Mouse (Mus musculus) midbrain, embryonic 12.5 days (tissue): ENCODE results near the gene Olfr5. TPM values are rescaled to one million over a fixed set of nuclear protein-coding genes. Genes with fewer than 3 reads are reported as not detected.
"Not testable (repeated sequence)": the region's sequence is repeated elsewhere in the genome, so short reads cannot be mapped to it uniquely, and the experiment has no call there.

ENCODE experiments used
- ATAC-seq: fragments of 200-750 bp; cut with Nextera tagmentation; 2 replicates; pipeline ENCODE4 v1.8.0; 2017; ENCODE audit warnings: low read depth, moderate TSS enrichment, moderate library complexity; ENCODE audit not compliant: low FRiP score
- H3K27ac ChIP-seq: fragments of 300-500 bp; sonication (generic); replicated peaks from 2 replicates; pipeline ENCODE4 v1.5.1; 2016; ENCODE audit warnings: mild to moderate bottlenecking
- H3K27me3 ChIP-seq: fragments of 300-500 bp; sonication (generic); 2 replicates; pipeline ENCODE4 v1.6.1; 2016; ENCODE audit warnings: mild to moderate bottlenecking
- H3K36me3 ChIP-seq: fragments of 300-500 bp; sonication (generic); 2 replicates; pipeline ENCODE4 v1.6.1; 2016
- H3K4me1 ChIP-seq: fragments of 300-500 bp; sonication (generic); 2 replicates; pipeline ENCODE4 v1.6.1; 2016
- H3K4me2 ChIP-seq: fragments of 300-500 bp; sonication (generic); replicated peaks from 2 replicates; pipeline ENCODE4 v1.6.1; 2016; ENCODE audit warnings: mild to moderate bottlenecking, moderate library complexity
- H3K4me3 ChIP-seq: fragments of 300-500 bp; sonication (generic); 2 replicates; pipeline ENCODE4 v1.5.1; 2016; ENCODE audit warnings: mild to moderate bottlenecking
- H3K9ac ChIP-seq: fragments of 300-500 bp; sonication (generic); replicated peaks from 2 replicates; pipeline ENCODE4 v1.6.1; 2016; ENCODE audit warnings: mild to moderate bottlenecking, moderate library complexity
- H3K9me3 ChIP-seq: fragments of 300-500 bp; sonication (generic); 2 replicates; pipeline ENCODE4 v1.6.1; 2016; ENCODE audit warnings: mild to moderate bottlenecking
- WGBS: fragments of 180-500 bp; shearing (Covaris S2); methylation state at CpG from one replicate; pipeline ENCODE4 v1.1.7; 2016; 5-methylcytosine and 5-hydroxymethylcytosine counted together
- polyA plus RNA-seq: library from polyadenylated mRNA; unstranded; fragments of >200 nt; fragmentation: Nextera tagmentation; extraction: Ambion mirVana; gene quantifications from 2 replicates; pipeline ENCODE4 v1.2.1, GENCODE M21; 2016

The Olfr5 gene
- polyA plus RNA-seq, result not detected in 2 replicates

GRCm38 (mm10) chr7:6486841-6487240 lies at the start of gene Olfr5:
TSS of gene Olfr5 (minus strand) at chr7:6486941.
- H3K36me3 ChIP-seq, result no peaks in the 10 kb centered on the region
- H3K9ac ChIP-seq, result no peak within 1 kb of the TSS
- no peak for ATAC-seq
- no peak within 1 kb of the TSS for H3K4me3 ChIP-seq
- no peaks in the 10 kb centered on the region for H3K4me1 ChIP-seq
- WGBS, result 40% methylated on average over 2 of the region's 2 CpGs
- H3K9me3 ChIP-seq, result peaks cover 7% of the 10 kb centered on the region; the same call in 1 of the 2 replicates
- no peak within 1 kb of the TSS for H3K4me2 ChIP-seq
- H3K27me3 ChIP-seq, result no peaks in the 10 kb centered on the region
- H3K27ac ChIP-seq, result no peak within 1 kb of the TSS

GRCm38 (mm10) chr7:6526141-6526540 lies 39.4 kb upstream of the Olfr5 start:
- ATAC-seq, result no peak
- H3K4me3 ChIP-seq, result no peak overlapping the region
- H3K9me3 ChIP-seq, result peaks cover 14% of the 10 kb centered on the region; the same call in 1 of the 2 replicates
- H3K4me2 ChIP-seq, result no peak overlapping the region
- H3K36me3 ChIP-seq, result no peaks in the 10 kb centered on the region
- no peaks in the 10 kb centered on the region for H3K27me3 ChIP-seq
- H3K27ac ChIP-seq, result no peak overlapping the region
- WGBS, result 66% methylated on average over 5 of the region's 5 CpGs
- no peak overlapping the region for H3K9ac ChIP-seq
- H3K4me1 ChIP-seq, result no peaks in the 10 kb centered on the region

GRCm38 (mm10) chr7:6525001-6525400 lies 38.3 kb upstream of the Olfr5 start:
- Histone ChIP-seq H3K4me3 (no peak overlapping the region), H3K9ac (no peak overlapping the region), H3K36me3 (no peaks in the 10 kb centered on the region), H3K4me2 (no peak overlapping the region), H3K9me3 (peaks cover 18% of the 10 kb centered on the region; the same call in 1 of the 2 replicates), H3K4me1 (no peaks in the 10 kb centered on the region), H3K27ac (no peak overlapping the region), H3K27me3 (no peaks in the 10 kb centered on the region)
- WGBS, result 63% methylated on average over 3 of the region's 3 CpGs
- ATAC-seq, result no peak

- H3K36me3 ChIP-seq, result no peaks in the 10 kb centered on the region
- ATAC-seq, result no peak
- no peaks in the 10 kb centered on the region for H3K4me1 ChIP-seq
- peaks cover 18% of the 10 kb centered on the region for H3K9me3 ChIP-seq
- no peak within 1 kb of the TSS for H3K4me2 ChIP-seq
- no peak within 1 kb of the TSS for H3K9ac ChIP-seq
- no peaks in the 10 kb centered on the region for H3K27me3 ChIP-seq
- H3K27ac ChIP-seq, result no peak within 1 kb of the TSS
- 88% methylated on average over 5 of the region's 5 CpGs for WGBS
- H3K4me3 ChIP-seq, result no peak within 1 kb of the TSS
These were observed 36.1 kb upstream of the Olfr5 start, which contains the start of gene Olfr1349 for GRCm38 (mm10) chr7:6522850-6523249. TSS of gene Olfr1349 (minus strand) at chr7:6522950.

- H3K9ac ChIP-seq, result no peak overlapping the region
- 52% methylated on average over 1 of the region's 1 CpGs for WGBS
- H3K9me3 ChIP-seq, result peaks cover 13% of the 10 kb centered on the region; the same call in 1 of the 2 replicates
- H3K4me2 ChIP-seq, result no peak overlapping the region
- no peaks in the 10 kb centered on the region for H3K27me3 ChIP-seq
- ATAC-seq, result no peak
- H3K27ac ChIP-seq, result no peak overlapping the region
- H3K4me3 ChIP-seq, result no peak overlapping the region
- no peaks in the 10 kb centered on the region for H3K36me3 ChIP-seq
- no peaks in the 10 kb centered on the region for H3K4me1 ChIP-seq
These were observed 34.9 kb upstream of the Olfr5 start for GRCm38 (mm10) chr7:6521666-6522065.

- no peaks in the 10 kb centered on the region for H3K27me3 ChIP-seq
- no peaks in the 10 kb centered on the region for H3K36me3 ChIP-seq
- no peak within 1 kb of the TSS for H3K27ac ChIP-seq
- WGBS, result 88% methylated on average over 1 of the region's 1 CpGs
- ATAC-seq, result no peak
- H3K4me1 ChIP-seq, result no peaks in the 10 kb centered on the region
- no peak within 1 kb of the TSS for H3K9ac ChIP-seq
- no peak within 1 kb of the TSS for H3K4me2 ChIP-seq
- 0 out of 2 replicates have a peak, but pooled peaks cover 9% of the 10 kb centered on the region for H3K9me3 ChIP-seq
- H3K4me3 ChIP-seq, result no peak within 1 kb of the TSS
These were observed 21.9 kb upstream of the Olfr5 start, which contains the start of gene Olfr1348 for GRCm38 (mm10) chr7:6508648-6509047. TSS of gene Olfr1348 (minus strand) at chr7:6508748.

GRCm38 (mm10) chr7:6499655-6500054 lies 12.9 kb upstream of the Olfr5 start, which contains the start of gene Olfr1347:
TSS of gene Olfr1347 (minus strand) at chr7:6499755.
- Histone ChIP-seq H3K4me3 (no peak within 1 kb of the TSS), H3K9ac (no peak within 1 kb of the TSS), H3K27me3 (no peaks in the 10 kb centered on the region), H3K27ac (no peak within 1 kb of the TSS), H3K9me3 (peaks cover 10% of the 10 kb centered on the region; the same call in 1 of the 2 replicates), H3K4me1 (no peaks in the 10 kb centered on the region), H3K36me3 (no peaks in the 10 kb centered on the region), H3K4me2 (no peak within 1 kb of the TSS)
- ATAC-seq, result no peak
- 56% methylated on average over 1 of the region's 1 CpGs for WGBS

- not testable (repeated sequence) for H3K4me3 ChIP-seq, H3K4me2 ChIP-seq, H3K36me3 ChIP-seq, H3K27me3 ChIP-seq, H3K9ac ChIP-seq, H3K27ac ChIP-seq, H3K4me1 ChIP-seq, ATAC-seq
- peaks cover 15% of the 10 kb centered on the region for H3K9me3 ChIP-seq
- WGBS, result 81% methylated on average over 2 of the region's 2 CpGs
These were observed 9.1 kb downstream of the Olfr5 start for GRCm38 (mm10) chr7:6477633-6478032.

GRCm38 (mm10) chr7:6466951-6467350 lies 19.8 kb downstream of the Olfr5 start, which contains the start of gene Olfr1346:
TSS of gene Olfr1346 (plus strand) at chr7:6467101.
- Histone ChIP-seq H3K9ac (no peak within 1 kb of the TSS), H3K36me3 (no peaks in the 10 kb centered on the region), H3K4me3 (no peak within 1 kb of the TSS), H3K27me3 (no peaks in the 10 kb centered on the region), H3K4me1 (no peaks in the 10 kb centered on the region), H3K9me3 (no peaks in the 10 kb centered on the region), H3K4me2 (no peak within 1 kb of the TSS), H3K27ac (no peak within 1 kb of the TSS)
- ATAC-seq, result no peak

- no peaks in the 10 kb centered on the region for H3K4me1 ChIP-seq
- no peak overlapping the region for H3K9ac ChIP-seq
- WGBS, result 47% methylated on average over 3 of the region's 3 CpGs
- H3K9me3 ChIP-seq, result 0 out of 2 replicates have a peak, but pooled peaks cover 2% of the 10 kb centered on the region
- no peak overlapping the region for H3K4me3 ChIP-seq
- no peak for ATAC-seq
- H3K36me3 ChIP-seq, result no peaks in the 10 kb centered on the region
- H3K4me2 ChIP-seq, result no peak overlapping the region
- H3K27me3 ChIP-seq, result no peaks in the 10 kb centered on the region
- no peak overlapping the region for H3K27ac ChIP-seq
These were observed 30.3 kb downstream of the Olfr5 start for GRCm38 (mm10) chr7:6456399-6456798.

GRCm38 (mm10) chr7:6455868-6456267 lies 30.9 kb downstream of the Olfr5 start, which contains the start of gene Olfr1336:
TSS of gene Olfr1336 (plus strand) at chr7:6456168.
- H3K4me3 ChIP-seq, result no peak within 1 kb of the TSS
- no peak within 1 kb of the TSS for H3K9ac ChIP-seq
- no peaks in the 10 kb centered on the region for H3K27me3 ChIP-seq
- no peak for ATAC-seq
- no peaks in the 10 kb centered on the region for H3K4me1 ChIP-seq
- 0 out of 2 replicates have a peak, but pooled peaks cover 2% of the 10 kb centered on the region for H3K9me3 ChIP-seq
- no peaks in the 10 kb centered on the region for H3K36me3 ChIP-seq
- H3K4me2 ChIP-seq, result no peak within 1 kb of the TSS
- no peak within 1 kb of the TSS for H3K27ac ChIP-seq

- no peak overlapping the region for H3K9ac ChIP-seq
- H3K36me3 ChIP-seq, result no peaks in the 10 kb centered on the region
- no peak overlapping the region for H3K27ac ChIP-seq
- H3K4me1 ChIP-seq, result no peaks in the 10 kb centered on the region
- ATAC-seq, result no peak
- 84% methylated on average over 5 of the region's 5 CpGs for WGBS
- no peak overlapping the region for H3K4me3 ChIP-seq
- H3K27me3 ChIP-seq, result no peaks in the 10 kb centered on the region
- no peaks in the 10 kb centered on the region for H3K9me3 ChIP-seq
- H3K4me2 ChIP-seq, result no peak overlapping the region
These were observed 39.0 kb downstream of the Olfr5 start for GRCm38 (mm10) chr7:6447771-6448170.

GRCm38 (mm10) chr7:6441173-6441572 lies 45.6 kb downstream of the Olfr5 start:
- H3K4me3 ChIP-seq, result no peak overlapping the region
- H3K27me3 ChIP-seq, result no peaks in the 10 kb centered on the region
- 66% methylated on average over 2 of the region's 2 CpGs for WGBS
- H3K9ac ChIP-seq, result no peak overlapping the region
- H3K27ac ChIP-seq, result no peak overlapping the region
- H3K9me3 ChIP-seq, result no peaks in the 10 kb centered on the region
- ATAC-seq, result no peak
- no peak overlapping the region for H3K4me2 ChIP-seq
- H3K36me3 ChIP-seq, result no peaks in the 10 kb centered on the region
- H3K4me1 ChIP-seq, result no peaks in the 10 kb centered on the region
